Mouse (Mus musculus) intestine, embryonic 16.5 days (tissue): ENCODE measurements at regions not wholly inside any gene's neighbourhood (a gene's known extent, or its start where the extent isn't known, plus 50 kb on each side); places are given as distances from the start of the nearest gene placed in this dataset.
A peak's percentile ranks its signal among the peaks of the same experiment; 100 is the strongest.

ENCODE experiments used
- ATAC-seq: fragments of 200-750 bp; cut with Nextera tagmentation; 2 replicates; pipeline ENCODE4 v1.8.0; 2017; ENCODE audit warnings: moderate TSS enrichment, moderate library complexity
- H3K27ac ChIP-seq: fragments of 300-500 bp; sonication (generic); 2 replicates; pipeline ENCODE4 v1.5.1; 2014; ENCODE audit warnings: mild to moderate bottlenecking, low read length
- H3K27me3 ChIP-seq: fragments of 300-500 bp; sonication (generic); replicated peaks from 2 replicates; pipeline ENCODE4 v1.6.1; 2014; ENCODE audit warnings: low read length, control low read depth, mixed read lengths; ENCODE audit not compliant: control insufficient read depth, insufficient read depth
- H3K36me3 ChIP-seq: fragments of 300-500 bp; sonication (generic); 2 replicates; pipeline ENCODE4 v1.6.1; 2014; ENCODE audit warnings: low read length, control low read depth; ENCODE audit not compliant: control insufficient read depth, insufficient read depth
- H3K4me1 ChIP-seq: fragments of 300-500 bp; sonication (generic); 2 replicates; pipeline ENCODE4 v1.6.1; 2014; ENCODE audit warnings: low read length, control low read depth, mixed read lengths; ENCODE audit not compliant: control insufficient read depth, insufficient read depth
- H3K4me2 ChIP-seq: fragments of 300-500 bp; sonication (generic); 2 replicates; pipeline ENCODE4 v1.6.1; 2014; ENCODE audit warnings: low read depth, low read length, control low read depth
- H3K4me3 ChIP-seq: fragments of 300-500 bp; sonication (generic); 2 replicates; pipeline ENCODE4 v1.5.1; 2014; ENCODE audit warnings: mild to moderate bottlenecking, low read length
- H3K9ac ChIP-seq: fragments of 300-500 bp; sonication (generic); 2 replicates; pipeline ENCODE4 v1.6.1; 2014; ENCODE audit warnings: low read depth, low read length
- H3K9me3 ChIP-seq: fragments of 300-500 bp; sonication (generic); 2 replicates; pipeline ENCODE4 v1.6.1; 2016; ENCODE audit warnings: low read length, control low read depth; ENCODE audit not compliant: control insufficient read depth
- WGBS: fragments of 180-500 bp; shearing (Covaris S2); extraction: QIAGEN DNeasy Blood & Tissue Kit; methylation state at CpG from one replicate; pipeline ENCODE4 v1.1.7; 2014; 5-methylcytosine and 5-hydroxymethylcytosine counted together

DNA sequence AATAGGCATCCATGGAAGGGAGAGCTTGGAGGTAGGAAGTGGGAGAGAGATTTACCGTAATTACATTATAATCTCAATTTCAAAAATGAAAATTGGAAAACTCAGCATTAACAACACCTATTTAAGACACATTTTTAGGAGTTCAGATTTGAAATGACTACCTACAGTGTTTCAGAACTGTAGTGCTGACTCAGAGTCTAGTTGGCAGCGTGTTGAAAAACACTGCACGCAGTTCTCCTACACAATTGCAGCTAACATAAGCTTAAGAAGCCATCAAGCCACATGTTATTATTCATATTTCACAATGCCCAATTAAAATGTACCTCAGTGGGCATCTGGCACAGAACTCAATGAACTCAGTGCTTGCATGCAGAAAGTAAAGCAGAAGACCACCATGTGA is 863.5 kb downstream of the Basp1 start:
- H3K9ac ChIP-seq = no peak overlapping the region
- no peak overlapping the region for H3K4me2 ChIP-seq
- 91% methylated on average over 3 of the region's 3 CpGs for WGBS
- no peaks in the 10 kb centered on the region for H3K36me3 ChIP-seq
- H3K27me3 ChIP-seq = no peaks in the 10 kb centered on the region
- no peaks in the 10 kb centered on the region for H3K4me1 ChIP-seq
- ATAC-seq = no peak
- no peak overlapping the region for H3K4me3 ChIP-seq
- H3K9me3 ChIP-seq = no peaks in the 10 kb centered on the region
- H3K27ac ChIP-seq = no peak overlapping the region

DNA sequence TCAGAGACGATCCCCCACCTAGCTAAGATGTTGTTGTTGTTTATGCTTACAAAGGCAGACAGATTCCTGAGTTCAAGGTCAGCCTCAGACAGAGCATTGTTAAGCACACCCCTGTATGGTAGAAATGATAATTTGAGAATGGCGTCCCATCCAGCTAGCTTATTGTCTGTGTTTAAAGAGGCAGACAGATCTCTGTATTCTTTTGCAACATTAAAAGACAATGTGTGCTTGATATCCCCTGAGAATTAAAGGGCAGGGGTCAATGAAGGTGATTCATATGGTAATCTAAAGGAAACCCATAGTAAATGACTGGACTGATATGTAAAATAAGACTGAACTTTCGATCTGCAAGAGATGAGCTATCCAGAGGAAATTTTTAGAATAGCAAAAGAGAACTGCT is 883.5 kb downstream of the Basp1 start:
- Histone ChIP-seq H3K9ac (no peak overlapping the region), H3K4me3 (no peak overlapping the region), H3K4me2 (no peak overlapping the region), H3K27me3 (no peaks in the 10 kb centered on the region), H3K27ac (no peak overlapping the region), H3K36me3 (no peaks in the 10 kb centered on the region), H3K4me1 (no peaks in the 10 kb centered on the region), H3K9me3 (no peaks in the 10 kb centered on the region)
- 90% methylated on average over 3 of the region's 3 CpGs for WGBS
- no peak for ATAC-seq

DNA sequence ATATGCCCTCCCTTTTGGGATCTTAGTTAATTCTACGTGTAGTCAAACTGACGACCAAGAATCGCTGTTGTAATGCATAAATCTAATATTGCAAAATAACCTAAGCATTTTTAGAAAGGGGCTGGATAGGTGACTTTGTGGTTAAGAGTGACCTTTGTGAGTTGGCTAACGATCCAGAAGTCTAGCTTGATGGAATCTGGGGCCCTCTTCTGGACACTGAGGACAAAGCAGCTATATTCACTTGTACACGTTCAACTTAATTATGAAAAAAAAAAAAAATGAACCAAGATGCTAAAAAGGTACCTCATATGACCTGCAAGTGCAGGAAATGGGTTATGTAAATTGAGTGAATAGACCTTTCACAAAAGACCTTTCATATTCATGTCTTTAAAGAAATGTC is 886.2 kb downstream of the Basp1 start:
- no peak overlapping the region for H3K9ac ChIP-seq
- no peak for ATAC-seq
- H3K4me2 ChIP-seq = no peak overlapping the region
- no peaks in the 10 kb centered on the region for H3K36me3 ChIP-seq
- no peak overlapping the region for H3K4me3 ChIP-seq
- H3K27ac ChIP-seq = no peak overlapping the region
- H3K4me1 ChIP-seq = no peaks in the 10 kb centered on the region
- 79% methylated on average over 5 of the region's 5 CpGs for WGBS
- H3K27me3 ChIP-seq = no peaks in the 10 kb centered on the region
- no peaks in the 10 kb centered on the region for H3K9me3 ChIP-seq

DNA sequence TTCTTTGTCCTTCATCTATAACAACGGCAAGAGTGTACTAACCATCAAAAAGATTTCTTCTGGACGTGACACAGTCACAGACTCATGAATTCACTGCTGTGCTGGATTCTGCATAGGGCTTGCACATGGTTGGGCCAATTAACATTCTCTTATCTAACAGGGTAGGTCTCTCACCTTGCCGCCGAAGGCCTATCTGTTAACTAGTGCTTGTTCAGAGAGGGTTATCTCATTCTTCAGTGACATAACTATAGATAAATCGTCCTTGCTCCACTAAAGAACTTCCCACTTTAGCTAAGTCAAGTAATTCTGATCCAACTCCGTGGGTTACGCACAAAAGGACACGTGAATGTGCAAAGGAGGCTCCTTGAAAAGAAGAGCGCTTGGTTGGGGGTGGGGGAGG is 899.6 kb downstream of the Basp1 start:
- no peak for ATAC-seq
- 80% methylated on average over 9 of the region's 9 CpGs for WGBS

DNA sequence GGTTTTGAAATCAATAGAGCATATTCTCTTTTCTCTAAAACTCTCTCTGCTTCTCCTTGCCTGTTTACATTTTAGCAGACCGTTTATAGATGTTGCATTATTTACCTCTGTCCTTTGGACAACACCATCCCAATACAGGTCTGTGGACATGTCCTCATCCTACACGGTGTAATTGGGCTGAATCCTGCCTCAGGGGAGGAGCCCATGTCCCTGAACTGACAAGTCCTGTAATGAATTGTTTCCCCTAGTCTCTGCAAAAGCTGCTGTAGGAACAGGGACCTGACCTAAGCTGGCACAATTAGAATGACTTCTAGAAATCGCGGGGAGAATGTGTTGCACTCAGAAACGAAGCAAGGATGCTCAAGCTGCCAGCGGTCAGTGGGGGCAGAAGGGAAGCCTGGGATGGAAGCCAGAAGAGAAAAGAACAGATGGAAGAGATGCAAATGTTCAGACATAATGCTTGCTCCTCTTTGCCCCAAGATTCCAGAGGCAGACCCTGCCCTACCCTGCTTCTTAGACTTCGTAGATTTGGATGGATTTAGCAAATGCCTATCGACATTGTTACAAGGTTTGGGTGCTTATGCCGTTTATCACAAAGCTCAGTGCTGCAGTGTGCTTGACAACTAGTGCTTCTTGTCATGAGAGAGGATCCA is 911.5 kb downstream of the Basp1 start:
- Histone ChIP-seq H3K9ac (no peak overlapping the region), H3K36me3 (no peaks in the 10 kb centered on the region), H3K27ac (no peak overlapping the region), H3K27me3 (no peaks in the 10 kb centered on the region), H3K4me3 (no peak overlapping the region), H3K4me2 (no peak overlapping the region), H3K4me1 (no peaks in the 10 kb centered on the region), H3K9me3 (no peaks in the 10 kb centered on the region)
- ATAC-seq = no peak
- WGBS = 54% methylated on average over 9 of the region's 9 CpGs

More for the DNA sequence above, 899.6 kb downstream of the Basp1 start:
- no peaks in the 10 kb centered on the region for H3K36me3 ChIP-seq
- H3K27ac ChIP-seq = no peak overlapping the region
- H3K9ac ChIP-seq = no peak overlapping the region
- H3K4me3 ChIP-seq = no peak overlapping the region
- H3K4me2 ChIP-seq = no peak overlapping the region
- no peaks in the 10 kb centered on the region for H3K9me3 ChIP-seq
- no peaks in the 10 kb centered on the region for H3K4me1 ChIP-seq
- no peaks in the 10 kb centered on the region for H3K27me3 ChIP-seq

DNA sequence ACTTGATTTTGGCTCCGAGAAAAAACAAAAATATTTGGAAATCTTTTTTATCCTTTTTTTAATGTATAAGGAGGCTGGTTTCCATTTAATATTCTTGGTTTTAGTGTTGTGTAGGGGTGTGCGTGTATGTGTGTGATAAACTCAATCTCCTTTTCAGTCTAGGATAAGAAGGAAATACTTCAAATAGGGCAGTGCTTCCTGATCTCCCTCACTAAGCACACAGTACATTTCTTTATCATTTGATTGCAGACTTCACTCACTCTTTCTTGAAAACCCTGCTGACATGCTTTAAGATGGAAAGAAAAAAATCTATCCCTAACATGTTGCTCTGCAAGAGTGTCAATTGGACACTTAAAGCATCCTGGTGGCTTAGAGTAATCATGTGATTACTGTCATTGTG is 927.3 kb downstream of the Basp1 start:
- no peak overlapping the region for H3K4me3 ChIP-seq
- no peak overlapping the region for H3K4me2 ChIP-seq
- H3K36me3 ChIP-seq = no peaks in the 10 kb centered on the region
- ATAC-seq = no peak
- 82% methylated on average over 2 of the region's 2 CpGs for WGBS
- H3K9ac ChIP-seq = no peak overlapping the region
- H3K27ac ChIP-seq = no peak overlapping the region
- no peaks in the 10 kb centered on the region for H3K9me3 ChIP-seq
- H3K27me3 ChIP-seq = no peaks in the 10 kb centered on the region
- H3K4me1 ChIP-seq = no peaks in the 10 kb centered on the region

DNA sequence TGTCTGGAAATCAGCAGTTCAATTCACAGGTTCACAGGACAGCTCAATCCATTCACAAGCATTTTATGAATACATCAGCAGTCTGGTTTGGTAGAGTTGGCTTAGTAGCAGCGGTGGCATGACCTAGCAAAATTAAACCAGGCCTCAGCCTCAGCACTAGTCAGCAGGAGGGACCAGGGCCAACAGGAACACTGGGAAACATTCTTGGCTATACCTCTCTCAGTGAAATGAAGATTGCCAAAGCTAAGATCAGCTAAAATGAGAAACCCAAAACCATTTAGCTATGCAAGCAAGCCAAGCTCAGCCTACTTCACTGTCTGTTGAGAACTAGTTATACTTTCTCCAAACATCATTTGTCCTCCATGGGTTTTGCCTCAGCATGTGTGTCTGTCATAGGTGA is 945.3 kb downstream of the Basp1 start:
- Histone ChIP-seq H3K4me3 (no peak overlapping the region), H3K27me3 (no peaks in the 10 kb centered on the region), H3K36me3 (no peaks in the 10 kb centered on the region), H3K9ac (no peak overlapping the region), H3K27ac (no peak overlapping the region), H3K4me2 (no peak overlapping the region), H3K4me1 (no peaks in the 10 kb centered on the region), H3K9me3 (no peaks in the 10 kb centered on the region)
- no peak for ATAC-seq
- 73% methylated on average over 1 of the region's 1 CpGs for WGBS

DNA sequence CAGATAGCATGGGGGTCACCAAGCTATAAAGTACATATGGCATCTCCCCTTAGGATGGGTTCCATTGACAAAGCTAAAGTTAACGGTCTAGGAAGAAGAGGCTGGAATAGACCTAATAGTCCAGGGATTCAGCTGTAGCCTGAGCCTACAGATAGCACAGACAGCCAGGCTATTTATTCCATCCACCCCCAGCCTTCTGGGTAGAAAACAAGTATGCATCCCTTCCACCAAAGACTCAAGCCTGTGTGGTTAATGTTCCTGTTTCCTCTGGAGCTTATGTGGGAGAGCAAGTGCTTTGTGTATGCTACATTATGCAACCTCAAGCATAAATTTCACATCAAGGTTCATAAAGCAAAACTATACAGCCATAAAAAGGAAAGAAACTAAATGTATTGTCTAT is 955.8 kb downstream of the Basp1 start:
- Histone ChIP-seq H3K4me1 (no peaks in the 10 kb centered on the region), H3K36me3 (no peaks in the 10 kb centered on the region), H3K9me3 (no peaks in the 10 kb centered on the region), H3K9ac (no peak overlapping the region), H3K4me3 (no peak overlapping the region), H3K27ac (no peak overlapping the region), H3K27me3 (no peaks in the 10 kb centered on the region), H3K4me2 (no peak overlapping the region)
- no peak for ATAC-seq
- WGBS = 90% methylated on average over 1 of the region's 1 CpGs

DNA sequence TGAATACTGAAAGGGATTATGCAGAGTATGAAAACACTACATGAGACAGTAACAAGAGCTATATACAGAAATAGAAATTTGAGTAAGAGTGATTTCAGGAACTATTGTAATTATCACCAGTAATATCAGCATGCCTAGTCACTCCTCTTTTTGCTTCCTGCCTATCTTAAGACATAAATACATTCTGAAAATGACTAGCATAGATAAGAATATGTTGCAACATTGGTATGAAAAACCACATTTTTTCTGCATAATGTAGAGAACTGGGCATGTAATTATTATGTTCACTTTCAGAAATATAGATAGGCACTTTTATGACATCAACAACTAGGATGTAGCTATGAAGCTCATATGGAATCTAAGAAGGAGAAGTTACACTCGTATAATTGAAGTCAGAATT is 980.5 kb downstream of the Basp1 start:
- WGBS = 80% methylated on average over 1 of the region's 1 CpGs
- Histone ChIP-seq H3K36me3 (no peaks in the 10 kb centered on the region), H3K4me1 (no peaks in the 10 kb centered on the region), H3K27ac (no peak overlapping the region), H3K4me3 (no peak overlapping the region), H3K9ac (no peak overlapping the region), H3K4me2 (no peak overlapping the region), H3K27me3 (no peaks in the 10 kb centered on the region), H3K9me3 (no peaks in the 10 kb centered on the region)
- ATAC-seq = no peak

DNA sequence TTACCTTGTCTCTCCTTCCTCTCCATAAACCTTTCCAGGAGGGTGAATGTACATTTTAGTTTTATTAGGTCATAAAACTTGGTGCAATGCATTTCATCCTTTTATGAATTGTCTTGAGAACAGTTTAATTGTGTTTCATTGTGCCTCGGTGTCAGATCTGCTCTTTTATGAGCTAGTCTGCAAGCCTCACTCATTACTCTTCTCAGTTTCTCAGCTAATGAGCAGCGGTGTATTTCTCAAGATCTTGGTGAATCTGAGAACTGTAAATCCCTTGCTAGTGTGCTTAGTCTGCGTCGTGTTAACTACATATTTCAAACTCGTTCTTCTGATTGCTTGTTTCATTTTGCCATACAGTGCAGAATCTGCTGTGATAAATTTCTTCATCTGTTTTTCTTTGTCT is 984.4 kb downstream of the Basp1 start:
- Histone ChIP-seq H3K27ac (no peak overlapping the region), H3K4me2 (no peak overlapping the region), H3K27me3 (no peaks in the 10 kb centered on the region), H3K9me3 (no peaks in the 10 kb centered on the region), H3K4me1 (no peaks in the 10 kb centered on the region), H3K9ac (no peak overlapping the region), H3K36me3 (no peaks in the 10 kb centered on the region), H3K4me3 (no peak overlapping the region)
- peak; percentile 33; the same call in 1 of the 2 replicates for ATAC-seq
- WGBS = 61% methylated on average over 5 of the region's 5 CpGs
